Mouse (Mus musculus) forebrain, embryonic 15.5 days (tissue): Measurements from ENCODE around the gene Foxm1. TPM values are rescaled to one million over a fixed set of nuclear protein-coding genes. Genes with fewer than 3 reads are reported as not detected.
"Not testable (repeated sequence)": the region's sequence is repeated elsewhere in the genome, so short reads cannot be mapped to it uniquely, and the experiment has no call there.

ENCODE experiments used
- ATAC-seq: fragments of 200-750 bp; cut with Nextera tagmentation; replicated peaks from 2 replicates; pipeline ENCODE4 v1.8.0; 2017; ENCODE audit warnings: mild to moderate bottlenecking, moderate TSS enrichment, moderate library complexity
- H3K27ac ChIP-seq: fragments of 300-500 bp; sonication (generic); replicated peaks from 2 replicates; pipeline ENCODE4 v1.5.1; 2015; ENCODE audit warnings: mild to moderate bottlenecking, inconsistent platforms
- H3K27me3 ChIP-seq: fragments of 300-500 bp; sonication (generic); 2 replicates; pipeline ENCODE4 v1.6.1; 2015; ENCODE audit warnings: inconsistent platforms
- H3K36me3 ChIP-seq: fragments of 300-500 bp; sonication (generic); 2 replicates; pipeline ENCODE4 v1.6.1; 2015; ENCODE audit warnings: mild to moderate bottlenecking, inconsistent platforms
- H3K4me1 ChIP-seq: fragments of 300-500 bp; sonication (generic); 2 replicates; pipeline ENCODE4 v1.6.1; 2015; ENCODE audit warnings: inconsistent platforms
- H3K4me2 ChIP-seq: fragments of 300-500 bp; sonication (generic); replicated peaks from 2 replicates; pipeline ENCODE4 v1.6.1; 2015; ENCODE audit warnings: mild to moderate bottlenecking, inconsistent platforms
- H3K4me3 ChIP-seq: fragments of 300-500 bp; sonication (generic); 2 replicates; pipeline ENCODE4 v1.5.1; 2015; ENCODE audit warnings: mild to moderate bottlenecking, inconsistent platforms
- H3K9ac ChIP-seq: fragments of 300-500 bp; sonication (generic); replicated peaks from 2 replicates; pipeline ENCODE4 v1.6.1; 2015; ENCODE audit warnings: mild to moderate bottlenecking, inconsistent platforms
- H3K9me3 ChIP-seq: fragments of 300-500 bp; sonication (generic); 2 replicates; pipeline ENCODE4 v1.6.1; 2016; ENCODE audit warnings: inconsistent platforms
- WGBS: fragments of 180-500 bp; shearing (Covaris S2); methylation state at CpG from one replicate; pipeline ENCODE4 v1.1.7; 2015; ENCODE audit warnings: mixed read lengths; 5-methylcytosine and 5-hydroxymethylcytosine counted together
- polyA plus RNA-seq: library from polyadenylated mRNA; unstranded; fragments of >200 nt; fragmentation: Nextera tagmentation; extraction: Ambion mirVana; gene quantifications from 2 replicates; pipeline ENCODE4 v1.2.1, GENCODE M21; 2015

Gene Foxm1
- polyA plus RNA-seq, 1 experiment from 2014 or later = 21.0 TPM

GRCm38 (mm10) chr6:128380594-128381167 is 17.9 kb downstream of the Foxm1 start:
- not testable (repeated sequence) for H3K4me2 ChIP-seq, H3K4me1 ChIP-seq, H3K27ac ChIP-seq, H3K9ac ChIP-seq, H3K27me3 ChIP-seq, ATAC-seq, H3K9me3 ChIP-seq, H3K4me3 ChIP-seq, H3K36me3 ChIP-seq
- 93% methylated on average over 1 of the region's 1 CpGs for WGBS

- 83% methylated on average over 3 of the region's 3 CpGs for WGBS
- ATAC-seq = no peak
- Histone ChIP-seq H3K4me2 (no peak overlapping the region), H3K36me3 (no peaks in the 10 kb centered on the region), H3K4me1 (no peaks in the 10 kb centered on the region), H3K9ac (no peak overlapping the region), H3K9me3 (no peaks in the 10 kb centered on the region), H3K27ac (no peak overlapping the region), H3K4me3 (no peak overlapping the region), H3K27me3 (no peaks in the 10 kb centered on the region)
Measured at GRCm38 (mm10) chr6:128381254-128381653, 18.5 kb downstream of the Foxm1 start.

GRCm38 (mm10) chr6:128383752-128384151 is 21.0 kb downstream of the Foxm1 start:
- Histone ChIP-seq H3K9me3 (no peaks in the 10 kb centered on the region), H3K4me2 (no peak overlapping the region), H3K4me3 (no peak overlapping the region), H3K27ac (no peak overlapping the region), H3K36me3 (no peaks in the 10 kb centered on the region), H3K9ac (no peak overlapping the region), H3K4me1 (no peaks in the 10 kb centered on the region), H3K27me3 (no peaks in the 10 kb centered on the region)
- no peak for ATAC-seq
- WGBS = 79% methylated on average over 7 of the region's 7 CpGs

- no peak for ATAC-seq
- WGBS = 80% methylated on average over 1 of the region's 1 CpGs
- no peaks in the 10 kb centered on the region for H3K36me3 ChIP-seq
Measured at GRCm38 (mm10) chr6:128385026-128385425, 22.3 kb downstream of the Foxm1 start.

GRCm38 (mm10) chr6:128389185-128389584 is 26.4 kb downstream of the Foxm1 start:
- Histone ChIP-seq H3K4me3 (no peak overlapping the region), H3K27me3 (no peaks in the 10 kb centered on the region), H3K9me3 (no peaks in the 10 kb centered on the region), H3K27ac (no peak overlapping the region), H3K9ac (no peak overlapping the region), H3K4me1 (no peaks in the 10 kb centered on the region), H3K4me2 (no peak overlapping the region), H3K36me3 (no peaks in the 10 kb centered on the region)
- no peak for ATAC-seq
- 96% methylated on average over 1 of the region's 1 CpGs for WGBS

More at GRCm38 (mm10) chr6:128385026-128385425, 22.3 kb downstream of the Foxm1 start:
- no peaks in the 10 kb centered on the region for H3K27me3 ChIP-seq
- H3K4me3 ChIP-seq = no peak overlapping the region
- H3K4me2 ChIP-seq = no peak overlapping the region
- no peaks in the 10 kb centered on the region for H3K9me3 ChIP-seq
- no peaks in the 10 kb centered on the region for H3K4me1 ChIP-seq
- no peak overlapping the region for H3K27ac ChIP-seq
- H3K9ac ChIP-seq = no peak overlapping the region

- H3K4me3 ChIP-seq = no peak overlapping the region
- H3K36me3 ChIP-seq = no peaks in the 10 kb centered on the region
- H3K4me2 ChIP-seq = no peak overlapping the region
- no peak overlapping the region for H3K9ac ChIP-seq
- no peak overlapping the region for H3K27ac ChIP-seq
- ATAC-seq = no peak
- H3K9me3 ChIP-seq = no peaks in the 10 kb centered on the region
- no peaks in the 10 kb centered on the region for H3K4me1 ChIP-seq
- no peaks in the 10 kb centered on the region for H3K27me3 ChIP-seq
- WGBS = 55% methylated on average over 1 of the region's 1 CpGs
Measured at GRCm38 (mm10) chr6:128390683-128391082, 27.9 kb downstream of the Foxm1 start.

GRCm38 (mm10) chr6:128397574-128398261 is 35.0 kb downstream of the Foxm1 start:
- Histone ChIP-seq H3K27me3 (no peaks in the 10 kb centered on the region), H3K27ac (no peak overlapping the region), H3K9me3 (no peaks in the 10 kb centered on the region), H3K4me2 (no peak overlapping the region), H3K4me1 (peaks cover 10% of the 10 kb centered on the region), H3K9ac (no peak overlapping the region), H3K4me3 (no peak overlapping the region), H3K36me3 (no peaks in the 10 kb centered on the region)
- 85% methylated on average over 7 of the region's 7 CpGs for WGBS
- no peak for ATAC-seq

- H3K9me3 ChIP-seq = no peaks in the 10 kb centered on the region
- WGBS = 81% methylated on average over 3 of the region's 3 CpGs
- no peak for ATAC-seq
Measured at GRCm38 (mm10) chr6:128398996-128399395, 36.2 kb downstream of the Foxm1 start, which contains the start of gene Nrip2. Nrip2 (plus strand) TSS chr6:128399296.

GRCm38 (mm10) chr6:128399421-128400185 is 36.8 kb downstream of the Foxm1 start:
- no peaks in the 10 kb centered on the region for H3K9me3 ChIP-seq
- H3K4me3 ChIP-seq = peak overlapping the region; percentile 23
- peaks cover 10% of the 10 kb centered on the region for H3K4me1 ChIP-seq
- no peaks in the 10 kb centered on the region for H3K27me3 ChIP-seq
- 33% methylated on average over 17 of the region's 21 CpGs for WGBS
- H3K27ac ChIP-seq = peak overlapping the region; percentile 50
- peak overlapping the region; percentile 22; the same call in 1 of the 2 replicates for H3K9ac ChIP-seq
- peak overlapping the region; percentile 36 for H3K4me2 ChIP-seq
- peak; percentile 83 for ATAC-seq
- H3K36me3 ChIP-seq = no peaks in the 10 kb centered on the region

More at GRCm38 (mm10) chr6:128398996-128399395, 36.2 kb downstream of the Foxm1 start, which contains the start of gene Nrip2:
- Histone ChIP-seq H3K27ac (peak within 1 kb of the TSS; percentile 50), H3K4me1 (peaks cover 10% of the 10 kb centered on the region), H3K9ac (peak within 1 kb of the TSS; percentile 22; the same call in 1 of the 2 replicates), H3K36me3 (no peaks in the 10 kb centered on the region), H3K4me3 (peak within 1 kb of the TSS; percentile 23), H3K4me2 (peak within 1 kb of the TSS; percentile 36), H3K27me3 (no peaks in the 10 kb centered on the region)

GRCm38 (mm10) chr6:128404708-128405107 is 41.9 kb downstream of the Foxm1 start:
- Histone ChIP-seq H3K36me3 (peaks cover 27% of the 10 kb centered on the region), H3K9me3 (no peaks in the 10 kb centered on the region), H3K27me3 (no peaks in the 10 kb centered on the region), H3K9ac (no peak overlapping the region), H3K27ac (no peak overlapping the region), H3K4me2 (no peak overlapping the region), H3K4me1 (peaks cover 5% of the 10 kb centered on the region), H3K4me3 (no peak overlapping the region)
- WGBS = 70% methylated on average over 5 of the region's 5 CpGs
- no peak for ATAC-seq

GRCm38 (mm10) chr6:128408544-128409125 is 45.9 kb downstream of the Foxm1 start:
- no peak overlapping the region for H3K4me2 ChIP-seq
- H3K27me3 ChIP-seq = no peaks in the 10 kb centered on the region
- no peak for ATAC-seq
- no peak overlapping the region for H3K9ac ChIP-seq
- no peak overlapping the region for H3K4me3 ChIP-seq
- H3K36me3 ChIP-seq = peaks cover 54% of the 10 kb centered on the region
- H3K4me1 ChIP-seq = no peaks in the 10 kb centered on the region
- H3K27ac ChIP-seq = no peak overlapping the region
- no peaks in the 10 kb centered on the region for H3K9me3 ChIP-seq
- 87% methylated on average over 7 of the region's 7 CpGs for WGBS

GRCm38 (mm10) chr6:128410305-128410704 is 47.5 kb downstream of the Foxm1 start:
- Histone ChIP-seq H3K9ac (no peak overlapping the region), H3K36me3 (peaks cover 54% of the 10 kb centered on the region), H3K4me3 (no peak overlapping the region), H3K27ac (no peak overlapping the region), H3K4me2 (no peak overlapping the region), H3K4me1 (no peaks in the 10 kb centered on the region), H3K9me3 (no peaks in the 10 kb centered on the region), H3K27me3 (no peaks in the 10 kb centered on the region)
- no peak for ATAC-seq
- 94% methylated on average over 13 of the region's 13 CpGs for WGBS
